Mouse (Mus musculus) thymus, adult 2 months (tissue): Measurements from ENCODE around the gene Usp16. TPM values are rescaled to one million over a fixed set of nuclear protein-coding genes. Genes with fewer than 3 reads are reported as not detected.

Source experiments
- DNase-seq: peaks from one replicate; pipeline ENCODE4 v3.0.0; 2021
- H3K27ac ChIP-seq: fragments of 200-500 bp; 2 replicates; pipeline ENCODE4 v1.5.1; 2012; ENCODE audit warnings: low read length, control low read depth; ENCODE audit not compliant: control insufficient read depth, insufficient read depth
- H3K27me3 ChIP-seq: fragments of 200-500 bp; 2 replicates; pipeline ENCODE4 v1.6.1; 2012; ENCODE audit warnings: mild to moderate bottlenecking, low read length, moderate library complexity, mixed read lengths; ENCODE audit not compliant: control insufficient read depth, insufficient read depth
- H3K36me3 ChIP-seq: fragments of 200-500 bp; 2 replicates; pipeline ENCODE4 v1.6.1; 2012; ENCODE audit warnings: mild to moderate bottlenecking, low read length, moderate library complexity; ENCODE audit not compliant: control insufficient read depth, insufficient read depth
- H3K4me1 ChIP-seq: fragments of 200-500 bp; replicated peaks from 2 replicates; pipeline ENCODE4 v1.6.1; 2012; ENCODE audit warnings: low read length; ENCODE audit not compliant: control insufficient read depth, insufficient read depth
- H3K4me3 ChIP-seq: fragments of 200-500 bp; 2 replicates; pipeline ENCODE4 v1.5.1; 2012; ENCODE audit warnings: mild to moderate bottlenecking, low read length, control low read depth, moderate library complexity; ENCODE audit not compliant: control insufficient read depth, insufficient read depth
- CTCF ChIP-seq: fragments of 200-500 bp; IDR thresholded peaks from 2 replicates; pipeline ENCODE4 v1.5.1; 2012; ENCODE audit warnings: mild to moderate bottlenecking, control low read depth, low read length, moderate library complexity, borderline replicate concordance; ENCODE audit not compliant: control insufficient read depth, poor library complexity, insufficient read depth; ENCODE audit errors: extremely low read depth
- POLR2A ChIP-seq: fragments of 200-500 bp; IDR thresholded peaks from 2 replicates; pipeline ENCODE4 v1.6.1; 2012; ENCODE audit warnings: mild to moderate bottlenecking, low read length, control low read depth, moderate library complexity; ENCODE audit not compliant: control insufficient read depth, poor library complexity, insufficient read depth; ENCODE audit errors: extremely low read depth
- WGBS: fragments of 180-500 bp; shearing (Covaris S2); methylation state at CpG from one replicate; pipeline ENCODE4 v1.1.7; 2018; 5-methylcytosine and 5-hydroxymethylcytosine counted together
- polyA plus RNA-seq: library from polyadenylated mRNA; depleted of rRNA; stranded (reverse); fragments of >200 nt; gene quantifications from 2 replicates; pipeline ENCODE4 v1.2.3, GENCODE M21; 2012

The Usp16 gene
- polyA plus RNA-seq, 1 experiment, result 26.8 TPM

- no peak for TF ChIP-seq CTCF
- TF ChIP-seq POLR2A, result no peak
Observed at GRCm38 (mm10) chr16:87442291-87442690, 12.2 kb upstream of the Usp16 start.

GRCm38 (mm10) chr16:87443245-87443644 lies 11.3 kb upstream of the Usp16 start:
- Histone ChIP-seq H3K36me3 (no peaks in the 10 kb centered on the region), H3K27ac (no peak overlapping the region), H3K27me3 (no peaks in the 10 kb centered on the region), H3K4me3 (no peak overlapping the region), H3K4me1 (peaks cover 8% of the 10 kb centered on the region)
- TF ChIP-seq POLR2A (no peak), CTCF (no peak)
- DNase-seq, result no peak

More at GRCm38 (mm10) chr16:87442291-87442690, 12.2 kb upstream of the Usp16 start:
- Histone ChIP-seq H3K27me3 (no peaks in the 10 kb centered on the region), H3K4me1 (peaks cover 8% of the 10 kb centered on the region), H3K4me3 (no peak overlapping the region), H3K27ac (no peak overlapping the region), H3K36me3 (no peaks in the 10 kb centered on the region)
- WGBS, result 75% methylated on average over 5 of the region's 5 CpGs
- DNase-seq, result no peak

- Histone ChIP-seq H3K4me1 (peaks cover 8% of the 10 kb centered on the region), H3K36me3 (no peaks in the 10 kb centered on the region), H3K27ac (no peak overlapping the region), H3K4me3 (no peak overlapping the region), H3K27me3 (no peaks in the 10 kb centered on the region)
- 56% methylated on average over 1 of the region's 1 CpGs for WGBS
- DNase-seq, result no peak
- TF ChIP-seq POLR2A, result no peak
Observed at GRCm38 (mm10) chr16:87444071-87444470, 10.4 kb upstream of the Usp16 start.

- peaks cover 6% of the 10 kb centered on the region for H3K4me1 ChIP-seq
- no peak overlapping the region for H3K27ac ChIP-seq
- DNase-seq, result no peak
- no peaks in the 10 kb centered on the region for H3K27me3 ChIP-seq
- H3K4me3 ChIP-seq, result no peak overlapping the region
- TF ChIP-seq CTCF, result no peak
- no peak for TF ChIP-seq POLR2A
- no peaks in the 10 kb centered on the region for H3K36me3 ChIP-seq
Observed at GRCm38 (mm10) chr16:87445110-87445509, 9.4 kb upstream of the Usp16 start.

- Histone ChIP-seq H3K4me1 (peaks cover 6% of the 10 kb centered on the region), H3K4me3 (no peak overlapping the region), H3K27ac (no peak overlapping the region), H3K27me3 (no peaks in the 10 kb centered on the region), H3K36me3 (no peaks in the 10 kb centered on the region)
- 96% methylated on average over 3 of the region's 3 CpGs for WGBS
- DNase-seq, result no peak
- TF ChIP-seq CTCF, result no peak
- TF ChIP-seq POLR2A, result no peak
Observed at GRCm38 (mm10) chr16:87445528-87445927, 9.0 kb upstream of the Usp16 start.

GRCm38 (mm10) chr16:87453226-87453625 lies 1.3 kb upstream of the Usp16 start:
- Histone ChIP-seq H3K36me3 (no peaks in the 10 kb centered on the region), H3K27ac (no peak overlapping the region), H3K4me1 (peaks cover 10% of the 10 kb centered on the region), H3K4me3 (no peak overlapping the region), H3K27me3 (no peaks in the 10 kb centered on the region)
- WGBS, result 100% methylated on average over 2 of the region's 2 CpGs
- TF ChIP-seq POLR2A (no peak), CTCF (no peak)
- no peak for DNase-seq

- WGBS, result under 1% methylated on average over 38 of the region's 38 CpGs
- Histone ChIP-seq H3K27ac (no peak overlapping the region), H3K4me3 (peak overlapping the region; percentile 83), H3K4me1 (peaks cover 10% of the 10 kb centered on the region), H3K27me3 (no peaks in the 10 kb centered on the region), H3K36me3 (peaks cover 6% of the 10 kb centered on the region)
- no peak for DNase-seq
- TF ChIP-seq POLR2A (no peak), CTCF (no peak; the same call in 1 of the 2 replicates)
Observed at GRCm38 (mm10) chr16:87455180-87455611, 693 bp downstream of the Usp16 start.
